Mouse (Mus musculus): ENCODE results near the gene Inpp5d.
"Not testable (repeated sequence)": the region's sequence is repeated elsewhere in the genome, so short reads cannot be mapped to it uniquely, and the experiment has no call there.

The Inpp5d gene

DNA sequence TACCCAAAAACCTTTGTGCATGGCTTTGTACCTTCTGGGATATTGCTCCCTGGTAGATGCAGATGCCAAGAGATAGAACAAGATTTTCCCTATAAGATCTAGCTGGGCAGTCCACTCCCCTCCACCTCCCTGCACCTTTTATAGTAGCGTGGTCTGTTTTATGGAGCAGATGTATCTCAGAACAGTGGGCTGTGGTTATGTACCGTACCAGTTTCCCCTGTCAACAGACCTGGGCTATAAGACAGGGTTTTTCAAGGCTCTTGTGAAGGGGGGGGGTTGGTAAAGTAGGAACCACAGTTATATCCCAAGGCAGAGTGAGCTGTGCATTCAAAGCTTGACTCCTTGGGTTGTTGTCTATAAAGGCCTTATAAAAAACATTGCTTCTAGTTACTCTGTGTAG is 38.4 kb downstream of the Inpp5d start:
- no peak for DNase-seq (ENCODE audit: low spot score)

DNA sequence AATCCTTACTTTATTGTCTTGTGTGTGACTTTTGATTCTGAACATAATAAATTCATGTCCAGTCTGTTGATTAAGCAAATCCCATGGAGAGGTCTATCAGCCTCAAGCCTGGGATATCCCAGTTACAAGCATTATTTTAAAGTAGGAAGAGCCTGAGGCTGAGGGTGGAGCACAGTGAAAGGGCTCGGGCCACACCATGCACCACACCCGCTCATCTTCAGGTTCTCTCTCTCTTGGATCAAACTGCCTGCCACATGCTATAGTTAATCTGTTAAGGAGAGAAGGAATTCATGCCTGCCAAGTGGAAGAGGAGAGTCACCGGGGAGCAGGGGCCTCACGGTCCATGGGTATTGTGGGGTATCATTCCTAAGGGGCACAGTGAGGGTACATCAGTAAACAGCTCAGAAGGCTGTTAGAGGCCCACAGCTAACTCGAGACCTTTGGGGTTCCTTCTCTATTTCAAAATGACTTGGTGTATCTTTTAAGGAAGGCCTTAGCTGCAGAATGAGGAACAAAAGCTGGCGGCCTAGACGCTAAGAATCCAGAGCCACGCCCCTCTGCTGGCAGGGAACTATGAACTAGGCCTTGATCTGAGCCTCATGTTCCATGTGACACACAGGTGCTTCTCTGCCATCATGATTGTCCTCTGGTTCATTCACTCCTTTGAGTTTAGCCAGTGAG is 39.0 kb downstream of the Inpp5d start:
- DNase-seq (ENCODE audit: low spot score), result no peak

DNA sequence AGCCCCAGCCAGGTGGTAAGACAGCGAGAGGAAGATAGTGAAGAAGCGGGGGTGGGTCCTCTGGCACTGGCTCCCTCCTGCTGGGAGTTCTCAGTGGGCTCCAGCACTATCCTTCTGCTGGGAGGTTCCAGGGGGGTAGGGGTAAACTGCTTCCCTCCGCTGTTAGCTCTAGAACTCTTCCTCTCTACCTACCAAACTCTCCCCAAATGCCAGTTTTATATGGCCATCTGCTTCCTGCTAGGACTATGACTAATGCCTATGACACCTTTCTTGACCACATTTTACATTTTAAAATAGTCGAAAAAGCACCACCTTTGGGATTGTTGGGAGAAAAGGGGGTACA is 39.5 kb downstream of the Inpp5d start:
- DNase-seq (ENCODE audit: low spot score), result no peak

DNA sequence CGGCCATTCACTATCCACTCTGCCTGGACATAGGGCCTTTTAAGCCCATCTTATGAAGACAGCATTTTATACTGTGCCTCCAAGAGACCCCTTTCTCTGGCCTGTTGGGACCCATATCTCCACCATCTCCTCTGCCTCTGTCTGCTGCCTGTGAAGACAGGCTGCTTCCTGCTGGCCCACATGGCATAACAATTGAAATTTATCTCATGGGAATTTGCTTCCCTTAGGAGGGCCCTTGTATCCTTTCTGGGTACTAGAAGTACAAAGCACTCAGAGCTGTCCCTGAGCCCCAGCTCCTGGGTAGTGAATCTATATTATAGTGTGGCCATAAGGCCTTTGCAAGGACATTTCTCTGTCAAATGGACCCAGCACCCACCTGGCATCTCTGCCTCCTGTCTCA is 40.6 kb downstream of the Inpp5d start:
- no peak for DNase-seq (ENCODE audit: low spot score)

DNA sequence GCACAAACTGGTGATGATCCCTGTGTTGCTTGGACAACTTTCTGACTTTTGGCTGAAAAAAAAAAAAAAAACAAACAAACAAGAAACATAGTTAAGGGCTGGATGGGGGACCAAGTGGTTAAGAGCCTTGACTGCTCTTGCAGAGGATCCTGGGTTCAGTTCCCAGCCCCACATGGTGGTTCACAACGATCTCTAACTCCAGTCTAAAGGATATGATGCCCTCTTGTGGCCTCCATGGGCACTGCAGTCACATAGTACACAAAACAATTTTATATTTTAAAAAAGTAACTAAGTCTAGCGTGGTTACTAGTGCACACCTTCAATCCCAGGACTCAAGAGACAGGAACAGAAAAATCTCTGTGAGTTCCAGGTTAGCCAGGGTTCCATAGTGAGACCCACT is 43.9 kb downstream of the Inpp5d start:
- DNase-seq (ENCODE audit: low spot score), result no peak

DNA sequence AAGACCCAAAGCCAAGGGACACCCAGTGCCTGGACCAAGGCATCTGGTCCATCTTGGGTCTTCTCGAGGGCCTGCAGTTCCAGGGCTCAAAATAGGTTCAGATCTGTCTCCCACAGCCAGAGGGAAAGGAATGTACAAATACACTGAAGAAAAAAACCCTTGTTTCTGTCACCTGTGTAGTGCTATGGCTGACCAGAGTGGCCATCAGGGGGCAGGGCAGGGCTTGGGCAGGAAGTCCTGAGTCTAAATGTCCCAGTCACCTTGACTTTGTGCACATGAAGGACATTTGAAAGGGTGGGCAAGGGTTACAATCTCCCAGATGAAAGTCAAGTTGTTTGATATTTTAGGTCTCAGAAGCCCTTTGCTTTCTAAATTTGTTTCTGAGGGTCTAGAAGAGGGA is 46.9 kb downstream of the Inpp5d start:
- no peak for DNase-seq (ENCODE audit: low spot score)

DNA sequence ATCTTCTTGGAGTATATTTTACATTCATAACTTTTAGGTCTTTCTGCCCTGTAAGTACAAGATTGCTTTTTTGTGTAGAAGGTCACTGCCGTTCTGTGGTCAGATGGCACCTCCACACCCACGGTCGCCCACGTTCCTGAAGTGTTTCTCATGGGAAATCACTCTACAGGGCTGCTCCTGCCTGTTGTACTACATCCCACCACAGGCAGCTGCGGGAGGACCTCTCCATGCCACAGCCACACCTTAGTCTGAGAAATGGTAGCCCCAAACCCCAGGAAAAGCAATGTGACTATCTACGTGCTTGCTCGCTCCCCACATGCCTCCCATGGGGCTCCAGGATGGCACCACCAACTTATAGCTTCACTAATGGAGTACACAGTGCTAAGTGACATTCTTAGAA is 48.2 kb downstream of the Inpp5d start:
- DNase-seq (ENCODE audit: low spot score), result no peak

DNA sequence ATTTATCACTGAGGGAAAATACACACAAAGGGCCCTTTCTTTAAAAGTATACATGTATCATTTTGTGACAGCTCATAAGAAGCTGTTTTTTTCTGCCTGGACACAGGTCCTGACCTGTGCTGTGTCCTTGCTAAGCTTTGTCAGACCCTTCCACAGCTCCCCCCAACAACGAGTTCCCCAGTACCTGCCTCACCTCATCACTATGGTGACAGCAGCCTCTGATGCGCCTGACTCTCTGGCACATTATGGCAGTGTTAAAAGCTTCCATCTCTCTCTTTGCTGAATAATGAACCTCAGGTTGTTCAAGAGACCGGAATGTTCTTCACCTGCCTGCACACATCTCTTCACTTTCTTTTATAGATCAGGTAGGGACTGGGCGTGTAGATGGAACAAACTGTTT is 51.4 kb downstream of the Inpp5d start:
- DNase-seq (ENCODE audit: low spot score), result no peak

DNA sequence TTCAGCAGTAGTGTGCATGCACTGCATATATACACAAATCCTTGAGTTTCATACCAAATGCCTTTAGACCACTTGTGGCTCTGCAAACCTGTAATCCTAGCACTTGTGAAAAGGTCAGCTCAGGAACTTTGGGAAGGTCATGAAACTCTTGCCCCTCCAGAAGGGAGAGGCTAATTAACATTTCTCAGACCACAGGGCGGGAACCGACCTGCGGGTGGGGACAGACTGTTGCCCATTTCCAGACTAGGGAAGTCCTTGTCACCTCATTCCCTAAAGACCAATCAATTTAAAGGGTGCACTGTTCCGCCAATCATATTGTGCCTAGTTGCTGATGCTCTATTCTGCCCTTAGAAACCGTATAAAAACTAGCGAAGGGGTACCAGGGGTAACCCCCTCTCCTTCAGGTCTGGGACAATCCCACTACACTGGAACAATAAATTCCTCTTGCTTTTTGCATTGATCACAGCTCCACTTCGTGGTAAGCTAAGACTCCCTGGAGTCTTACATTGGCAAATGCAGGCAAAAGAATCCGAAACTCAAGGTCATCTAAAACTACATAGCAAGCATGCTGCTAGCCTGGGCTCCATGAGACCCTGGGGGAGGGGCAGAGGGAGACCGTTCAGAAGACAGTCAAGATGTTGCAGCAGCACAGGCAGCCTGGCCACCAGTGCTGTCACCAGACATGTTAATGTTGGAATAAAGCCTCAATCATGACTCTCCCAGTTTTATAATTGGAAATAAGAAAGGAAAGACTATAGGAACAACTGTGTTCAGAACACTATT is 53.9 kb downstream of the Inpp5d start:
- no peak for DNase-seq (ENCODE audit: low spot score)

DNA sequence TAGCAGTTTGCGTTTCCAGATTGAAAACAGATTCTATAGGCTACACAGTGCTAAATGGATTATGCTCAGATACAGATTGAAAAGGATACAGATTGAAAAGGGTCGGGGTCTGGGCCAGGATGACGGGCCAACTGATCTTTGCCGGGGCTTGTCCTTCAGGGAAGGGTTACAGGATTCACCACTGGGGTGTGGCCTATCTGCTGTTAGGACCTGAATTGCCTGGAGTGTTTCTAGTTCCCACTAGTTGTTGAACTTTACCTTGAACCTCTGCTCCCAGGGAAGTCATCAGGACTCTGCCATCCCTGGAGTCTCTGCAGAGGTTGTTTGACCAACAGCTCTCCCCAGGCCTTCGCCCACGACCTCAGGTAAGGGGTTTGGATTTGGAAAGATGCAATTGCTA is 55.9 kb downstream of the Inpp5d start:
- DNase-seq (ENCODE audit: low spot score), result no peak

DNA sequence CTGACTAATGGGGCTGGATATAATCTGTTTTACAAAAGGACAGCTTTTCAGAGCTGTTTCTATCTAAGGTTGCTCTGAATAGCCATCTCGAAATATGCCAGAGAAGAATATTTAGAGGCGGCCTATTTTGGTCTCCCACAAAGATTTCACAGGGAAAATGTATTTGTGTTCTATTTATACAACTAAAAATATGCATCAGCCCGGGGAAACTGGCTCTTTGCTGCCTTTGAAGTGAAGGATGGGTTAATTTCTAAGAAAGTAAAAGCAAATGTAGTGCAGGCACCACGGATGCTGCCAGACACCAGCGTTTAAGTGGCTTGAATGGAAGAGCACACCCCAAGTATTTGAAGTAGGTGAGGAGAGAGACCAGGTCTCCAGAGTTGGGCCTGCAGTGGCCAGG is 59.0 kb downstream of the Inpp5d start:
- DNase-seq (ENCODE audit: low spot score), result no peak

DNA sequence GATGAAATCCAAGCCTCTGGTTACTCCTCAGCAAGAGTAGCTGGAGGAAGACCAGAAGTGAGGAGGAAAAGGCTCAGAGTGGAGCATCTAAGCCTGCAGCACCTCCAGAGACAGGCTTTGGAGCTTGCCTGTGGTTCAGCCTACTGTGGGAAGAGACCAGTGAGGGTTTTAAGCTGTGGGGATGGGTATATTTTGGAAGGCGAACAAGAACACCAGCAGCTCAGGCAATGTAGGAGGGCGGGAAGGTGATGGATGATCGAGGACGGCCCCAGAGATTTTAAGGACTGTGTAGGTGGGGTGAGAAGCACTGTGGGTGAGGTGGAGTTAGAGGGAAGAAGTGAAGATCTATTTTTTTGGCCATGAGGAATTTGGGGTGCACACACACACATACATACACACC is 60.8 kb downstream of the Inpp5d start:
- no peak for DNase-seq (ENCODE audit: low spot score)

DNA sequence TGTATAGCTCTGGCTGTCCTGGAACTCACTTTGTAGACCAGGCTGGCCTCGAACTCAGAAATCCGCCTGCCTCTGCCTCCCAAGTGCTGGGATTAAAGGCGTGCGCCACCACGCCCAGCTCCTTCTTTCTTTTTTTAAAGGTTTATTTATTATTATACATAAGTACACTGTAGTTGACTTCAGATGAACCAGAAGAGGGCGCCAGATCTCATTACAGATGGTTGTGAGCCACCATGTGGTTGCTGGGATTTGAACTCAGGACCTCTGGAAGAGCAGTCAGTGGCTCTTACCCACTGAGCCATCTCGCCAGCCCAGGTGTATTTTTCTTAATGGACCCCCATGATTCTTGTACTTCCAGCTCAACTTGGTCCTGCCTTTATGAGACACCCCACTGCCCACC is 62.4 kb downstream of the Inpp5d start:
- DNase-seq (ENCODE audit: low spot score), result not testable (repeated sequence)

DNA sequence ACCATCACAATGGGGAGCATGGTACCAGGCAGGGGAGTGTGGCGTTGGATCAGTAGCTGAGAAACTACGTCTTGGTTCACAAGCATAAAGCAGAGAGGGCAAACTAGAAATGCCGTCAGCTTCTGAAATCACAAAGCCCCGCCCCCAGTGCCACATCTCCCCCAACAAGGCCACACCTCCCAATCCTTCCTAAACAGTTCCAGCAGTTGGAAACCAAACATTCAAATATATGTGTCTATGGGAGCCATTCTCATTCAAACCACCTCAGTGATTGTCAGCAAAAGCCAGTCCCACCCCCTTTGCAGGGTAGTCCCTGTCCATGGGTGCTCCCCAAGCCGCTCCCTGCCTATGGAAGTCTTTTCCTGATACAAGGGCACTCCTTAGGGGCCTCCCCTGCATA is 64.0 kb downstream of the Inpp5d start:
- DNase-seq (ENCODE audit: low spot score), result no peak

DNA sequence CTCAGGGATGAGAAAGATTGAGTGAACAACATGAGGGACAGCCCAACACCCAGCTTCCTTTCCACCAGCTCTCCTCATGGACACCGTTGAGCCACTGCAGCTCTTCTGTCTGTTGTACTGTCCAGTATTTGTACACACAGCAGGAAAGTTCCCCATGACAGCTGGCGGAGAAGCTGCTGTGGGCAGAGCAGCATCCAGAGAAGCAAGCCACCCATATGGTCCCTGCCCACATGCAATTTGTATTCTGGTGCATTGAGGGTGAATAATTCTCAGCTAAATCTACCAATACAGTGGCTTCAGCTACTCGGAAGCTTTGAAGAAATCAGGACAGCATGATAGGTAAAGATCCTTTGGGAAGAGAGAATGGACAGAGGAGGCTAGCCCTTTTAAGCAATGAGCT is 64.7 kb downstream of the Inpp5d start:
- DNase-seq (ENCODE audit: low spot score), result no peak

DNA sequence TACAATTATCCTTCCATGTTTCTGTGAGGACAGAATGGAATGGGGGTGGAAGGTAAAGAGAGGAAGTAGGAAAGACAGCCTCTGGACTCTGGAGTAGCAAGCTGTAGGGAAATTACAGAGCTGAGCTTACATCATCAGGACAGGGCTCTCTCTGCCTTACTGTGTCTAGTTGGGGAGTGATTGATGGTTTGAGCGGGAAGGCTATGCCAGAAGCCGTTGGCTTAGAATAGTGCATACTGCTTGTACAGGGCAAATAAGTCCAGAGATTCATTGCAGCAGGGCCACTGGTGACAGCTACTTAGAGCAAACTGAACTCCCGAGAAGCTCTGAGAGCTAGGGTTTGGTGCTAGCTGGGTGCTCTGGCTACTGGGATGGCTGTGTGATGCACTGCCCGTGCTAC is 66.2 kb downstream of the Inpp5d start:
- DNase-seq (ENCODE audit: low spot score), result no peak

DNA sequence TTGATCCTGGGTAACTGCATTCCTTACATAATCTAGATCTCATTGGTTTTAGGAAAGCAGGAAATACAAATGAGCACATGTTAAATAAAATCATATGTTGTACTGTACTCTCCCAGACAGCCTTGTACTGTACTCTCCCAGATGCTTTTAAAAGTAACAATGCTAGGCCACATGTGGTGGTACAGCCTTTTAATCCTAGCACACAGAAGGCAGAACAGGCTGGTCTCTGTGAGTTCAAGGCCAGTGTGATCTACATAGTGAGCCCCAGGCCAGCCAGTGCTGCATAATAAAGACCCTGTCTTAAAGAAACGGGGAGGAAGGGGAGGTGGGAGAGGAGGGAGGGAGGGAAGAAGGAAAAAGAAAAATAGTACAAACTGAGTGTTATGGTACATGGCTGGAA is 66.9 kb downstream of the Inpp5d start:
- DNase-seq (ENCODE audit: low spot score), result no peak

DNA sequence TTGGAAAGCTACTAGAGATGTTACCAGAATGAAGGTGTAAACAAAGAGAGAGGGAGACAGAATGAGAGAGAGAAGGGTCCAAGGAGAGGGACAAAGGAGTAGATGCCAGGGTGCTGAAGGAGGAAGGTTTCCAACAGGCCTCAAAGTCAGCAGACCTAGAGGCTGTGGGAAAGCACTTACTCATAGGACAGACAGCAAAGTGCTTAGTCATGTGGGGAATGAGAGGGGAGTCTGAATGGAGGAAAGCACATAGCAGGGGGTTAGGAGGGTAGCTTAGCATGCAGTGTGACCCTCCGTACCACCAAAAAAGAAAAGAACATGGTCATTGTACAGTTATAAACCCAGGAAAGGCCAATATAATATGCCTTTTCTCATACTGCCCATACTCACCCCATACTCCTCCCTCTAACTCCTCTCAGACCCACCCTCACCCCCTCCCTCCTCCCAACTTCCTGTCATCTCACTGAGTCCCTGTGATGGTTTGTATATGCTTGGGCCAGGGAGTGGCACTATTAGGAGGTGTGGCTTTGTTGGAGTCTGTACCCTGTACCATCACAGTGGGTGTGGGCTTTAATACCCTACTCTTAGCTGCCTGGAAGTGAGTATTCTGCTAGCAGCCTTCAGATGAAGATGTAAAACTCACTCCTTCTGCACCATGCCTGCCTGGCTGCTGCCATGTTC is 69.7 kb downstream of the Inpp5d start:
- DNase-seq (ENCODE audit: low spot score), result no peak

DNA sequence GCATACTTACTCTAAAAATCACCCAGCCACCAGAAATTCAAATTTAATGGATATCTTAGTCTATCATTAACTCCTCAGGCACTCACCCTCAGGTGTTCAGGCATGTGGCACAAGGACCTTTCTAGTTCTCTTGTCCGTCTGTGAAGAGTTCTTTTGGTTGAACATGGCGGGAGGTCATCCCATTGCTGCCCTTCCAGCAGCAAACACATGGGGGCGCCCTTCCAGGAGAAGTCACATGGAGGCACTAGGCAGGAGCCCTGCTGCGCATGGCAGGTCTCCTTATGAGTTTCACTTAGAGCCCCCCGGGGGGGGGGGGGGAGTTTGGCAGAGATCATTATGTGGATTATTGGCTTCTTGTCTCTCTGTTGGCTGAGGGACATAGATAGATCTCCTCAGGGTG is 76.2 kb downstream of the Inpp5d start:
- DNase-seq (ENCODE audit: low spot score), result no peak

DNA sequence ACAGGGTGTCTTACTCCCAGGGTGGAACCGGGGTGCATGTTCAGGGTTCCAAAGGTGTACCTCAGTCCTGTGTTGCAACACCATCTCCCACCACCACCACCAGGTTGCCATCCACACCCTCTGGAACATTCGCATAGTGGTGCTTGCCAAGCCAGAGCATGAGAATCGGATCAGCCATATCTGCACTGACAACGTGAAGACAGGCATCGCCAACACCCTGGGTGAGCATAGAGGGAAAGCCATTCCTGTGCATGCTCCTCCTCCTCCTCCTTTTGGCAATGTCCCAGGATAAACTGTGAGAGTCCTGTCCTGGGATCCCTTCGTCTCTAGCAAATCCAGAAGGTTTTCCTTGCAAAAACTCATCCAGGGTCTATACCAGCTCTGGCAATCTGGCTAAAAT is 77.9 kb downstream of the Inpp5d start:
- no peak for DNase-seq (ENCODE audit: low spot score)

DNA sequence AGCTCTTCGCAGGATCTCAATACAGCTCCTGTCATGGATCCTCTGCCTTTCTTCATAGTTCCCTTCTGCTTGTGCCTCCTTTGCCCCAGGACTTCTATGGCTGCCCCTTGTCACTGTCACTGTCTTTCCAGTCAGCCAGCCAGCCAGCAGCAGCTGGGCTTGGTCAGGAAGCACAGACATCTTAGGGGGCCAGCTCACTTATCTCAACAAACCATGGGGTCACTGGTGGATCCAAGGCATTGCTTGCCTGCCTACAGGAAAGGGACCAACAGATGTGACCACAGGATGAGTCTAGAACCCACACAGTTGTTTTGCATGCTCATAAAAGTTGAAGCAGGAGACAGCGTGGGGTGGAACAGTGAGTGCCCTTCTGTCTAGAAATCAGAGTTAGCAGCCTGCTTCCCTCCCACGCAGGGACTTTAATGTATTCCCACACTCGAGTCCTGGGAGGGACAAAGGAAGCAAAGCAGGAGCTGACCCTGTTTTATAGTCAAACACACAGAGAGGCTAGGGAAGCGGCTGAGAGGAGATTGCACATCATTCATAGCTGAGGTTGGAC is 79.9 kb downstream of the Inpp5d start:
- no peak for DNase-seq (ENCODE audit: low spot score)

DNA sequence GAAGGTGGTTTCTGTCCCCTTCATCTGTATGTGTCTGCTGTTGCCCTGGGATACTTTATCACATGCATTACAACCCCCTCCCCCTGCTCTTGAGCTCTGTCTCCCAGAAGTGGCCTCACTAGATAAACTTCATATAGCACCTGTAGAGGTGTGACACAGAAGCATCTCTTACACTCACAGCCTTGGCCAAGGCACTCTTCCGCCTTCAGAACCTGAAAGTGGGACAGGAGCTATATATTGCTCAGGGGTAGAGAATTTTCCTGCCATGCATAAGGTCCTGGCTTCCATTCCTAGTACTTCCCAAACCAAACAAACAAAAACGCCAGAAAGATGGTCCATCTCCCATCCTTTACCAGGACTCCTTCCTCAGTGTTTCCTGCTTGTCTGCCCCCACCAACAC is 84.1 kb downstream of the Inpp5d start:
- DNase-seq (ENCODE audit: low spot score), result no peak

DNA sequence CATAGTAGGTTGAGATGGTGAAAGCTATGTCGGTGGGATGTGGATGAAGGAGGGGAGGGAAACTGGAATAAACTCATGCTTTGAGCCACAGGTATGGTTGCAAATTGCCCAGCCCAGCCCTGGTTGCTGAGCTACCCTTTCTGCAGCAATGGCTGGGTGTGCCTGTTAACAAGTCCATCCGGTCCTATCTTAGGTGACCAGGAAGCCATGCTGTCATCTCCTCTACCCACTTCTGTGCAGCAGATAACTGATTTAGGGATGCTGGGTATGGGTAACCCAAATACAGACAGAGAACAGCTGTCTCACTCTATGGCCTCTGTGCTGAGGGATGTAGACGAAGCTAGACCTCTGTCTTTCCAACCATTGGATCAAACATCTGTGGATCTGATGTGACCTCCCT is 86.2 kb downstream of the Inpp5d start:
- no peak for DNase-seq (ENCODE audit: low spot score)
